Mouse (Mus musculus): ENCODE measurements around the gene Ube2o. TPM values are rescaled to one million over a fixed set of nuclear protein-coding genes. Genes with fewer than 3 reads are reported as not detected.

The Ube2o gene
- total RNA-seq (2014; fragmentation: Nextera tagmentation) (5.2 and 6.8 TPM in 2 replicates), total RNA-seq (2017) (5.4 and 6.6 TPM in 2 replicates)

DNA sequence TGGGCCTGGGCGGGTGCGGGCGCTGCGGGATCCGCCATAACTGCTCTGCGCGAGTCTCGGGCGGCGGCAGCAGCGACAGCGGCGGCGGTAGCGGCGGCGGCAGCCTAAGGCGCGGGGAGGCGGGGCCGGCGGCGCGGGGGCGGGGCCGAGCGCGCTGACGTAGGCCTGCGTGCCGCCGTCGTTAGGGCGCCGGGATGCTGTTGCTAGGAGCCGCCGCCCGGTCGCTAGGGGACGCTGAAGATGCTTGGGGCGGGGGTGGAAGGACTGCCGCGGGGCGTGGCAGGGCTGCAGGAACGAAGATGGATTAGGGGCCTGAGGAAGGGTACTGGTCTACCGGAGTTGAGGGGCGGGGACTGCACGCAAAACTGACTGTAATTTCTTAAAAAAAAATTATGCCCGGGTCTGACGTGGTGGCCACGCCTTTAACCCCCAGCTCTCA, at the start of gene Ube2o:
Gene Ube2o, minus strand, starts transcription at position 72 of the 439 bp plus-strand sequence.
- ATAC-seq (replicated peaks; ENCODE audit: poor library complexity, severe bottlenecking), result peak; percentile 97

DNA sequence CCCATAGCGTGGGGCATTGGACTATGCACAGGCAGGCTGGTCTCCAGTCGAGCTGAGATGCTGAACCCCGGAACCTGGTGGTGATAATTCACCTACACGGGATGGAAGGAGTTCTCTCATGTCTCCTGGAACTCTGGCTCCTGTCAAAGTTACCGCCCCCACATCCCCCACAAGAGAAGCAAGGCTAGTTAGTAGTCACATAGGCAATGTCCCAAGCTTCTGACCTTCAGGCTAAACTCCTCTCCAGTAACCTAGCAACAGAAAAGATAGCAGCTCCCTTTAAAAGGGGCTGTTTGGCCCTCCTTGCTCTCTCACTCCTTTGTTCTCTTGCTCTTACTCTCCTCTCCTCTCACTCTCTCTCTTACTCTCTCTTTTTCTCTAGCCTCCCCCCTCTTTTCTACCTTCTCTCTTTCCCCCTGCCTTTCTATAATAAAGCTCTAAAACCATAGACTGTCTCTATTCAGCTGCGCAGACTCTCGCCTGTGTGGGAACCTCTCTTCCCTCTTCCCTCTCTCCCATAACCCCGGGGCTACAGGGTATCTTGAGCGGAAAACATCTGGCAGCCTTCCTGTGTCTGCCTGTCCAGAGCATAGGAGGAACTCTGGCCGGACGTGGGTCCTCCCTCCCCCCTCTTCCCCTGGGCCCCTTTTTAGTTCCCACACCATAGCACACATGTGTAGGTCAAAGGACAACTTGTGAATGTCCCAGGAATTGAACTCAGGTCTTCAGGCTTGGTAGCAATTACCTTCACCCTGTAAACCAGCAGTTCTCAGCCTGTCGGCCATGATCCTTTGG, 49.1 kb upstream of the Ube2o start:
- no peak for ATAC-seq (replicated peaks; ENCODE audit: poor library complexity, severe bottlenecking)

DNA sequence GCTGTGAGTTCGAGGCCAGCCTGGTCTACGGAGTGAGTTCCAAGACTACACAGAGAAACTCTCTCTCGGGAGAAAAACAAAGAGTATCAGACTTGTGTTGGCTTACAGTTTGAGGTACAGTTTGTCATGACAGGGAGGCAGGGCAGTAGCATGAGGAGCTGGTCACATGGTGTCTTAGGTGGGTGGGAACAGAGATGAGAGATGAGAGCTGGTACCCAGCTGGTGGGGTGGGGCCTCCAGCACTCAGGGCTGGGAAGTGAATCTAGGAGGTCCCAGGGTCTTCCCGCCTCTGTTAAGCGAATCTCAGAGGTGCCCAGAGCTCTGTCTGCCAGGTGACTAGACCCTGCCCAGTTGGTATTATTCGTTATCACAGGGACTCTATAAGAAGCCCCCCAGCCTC, 48.2 kb upstream of the Ube2o start:
- ATAC-seq (replicated peaks; ENCODE audit: poor library complexity, severe bottlenecking), result no peak

DNA sequence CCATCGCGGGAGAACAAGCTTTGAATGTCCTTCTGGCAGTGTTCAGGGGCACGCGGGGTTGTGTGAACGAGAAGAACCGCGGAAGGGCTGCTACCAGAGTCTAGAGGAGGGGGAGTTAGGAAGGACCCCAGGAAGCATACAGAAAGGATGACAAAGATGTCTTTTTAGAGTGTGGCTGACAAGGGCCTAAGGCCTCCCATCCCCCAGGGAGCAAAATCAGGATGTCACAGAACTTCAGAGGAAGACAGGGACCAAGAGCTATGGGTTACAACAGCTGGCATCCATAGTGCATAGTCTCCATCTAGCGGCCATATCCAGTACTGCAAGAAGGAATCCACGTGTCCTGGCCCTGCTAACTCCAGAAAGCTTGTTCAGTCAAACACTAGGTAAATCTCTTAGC, 47.5 kb upstream of the Ube2o start:
- peak; percentile 49 for ATAC-seq (replicated peaks; ENCODE audit: poor library complexity, severe bottlenecking)

- no peak for ATAC-seq (replicated peaks; ENCODE audit: poor library complexity, severe bottlenecking)
Observed at GRCm38 (mm10) chr11:116627072-116628020, 46.1 kb upstream of the Ube2o start.

DNA sequence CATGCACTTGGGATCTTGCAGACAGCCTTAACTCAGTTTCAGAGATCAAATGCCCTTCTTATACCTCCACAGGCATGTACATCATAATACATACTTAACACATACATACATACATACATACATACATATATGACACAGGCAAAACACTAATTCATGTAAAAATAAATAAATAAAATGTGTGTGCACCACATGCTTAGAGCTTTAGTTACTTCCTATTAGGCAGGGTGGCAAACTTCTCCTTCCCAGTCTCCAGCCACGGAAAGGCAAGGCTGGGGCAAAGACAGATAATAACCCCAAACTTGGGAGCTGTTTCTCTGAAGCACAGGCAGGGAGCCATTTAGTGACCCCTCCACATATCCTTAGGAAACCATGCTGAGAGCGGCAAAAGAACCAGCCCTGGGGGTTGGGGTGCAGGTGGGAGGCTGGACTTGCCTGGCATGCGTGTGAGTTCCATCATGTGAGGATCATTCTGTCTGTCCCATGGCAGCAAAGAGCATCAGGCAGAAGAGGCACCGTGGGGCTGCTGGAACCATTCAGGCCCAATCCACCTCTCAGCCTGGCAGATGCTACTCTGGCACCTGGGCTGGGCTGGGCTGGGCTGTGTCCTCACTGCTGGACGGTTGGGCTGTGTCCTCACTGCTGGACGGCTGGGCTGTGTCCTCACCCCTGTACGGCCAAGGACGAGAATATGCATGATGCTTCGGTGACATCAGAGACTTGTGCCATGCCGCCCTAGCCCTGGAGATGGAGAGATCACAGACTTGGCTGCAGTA, 45.2 kb upstream of the Ube2o start, which contains the start of gene Rhbdf2:
Gene Rhbdf2, minus strand, starts transcription at position 721 of the 773 bp plus-strand sequence.
- ATAC-seq (replicated peaks; ENCODE audit: poor library complexity, severe bottlenecking), result no peak

- ATAC-seq (replicated peaks; ENCODE audit: poor library complexity, severe bottlenecking), result no peak
Observed at GRCm38 (mm10) chr11:116625081-116626000, 44.1 kb upstream of the Ube2o start.

GRCm38 (mm10) chr11:116624131-116624832, 43.0 kb upstream of the Ube2o start:
- ATAC-seq (replicated peaks; ENCODE audit: poor library complexity, severe bottlenecking), result peak; percentile 76

GRCm38 (mm10) chr11:116623281-116624124, 42.3 kb upstream of the Ube2o start:
- ATAC-seq (replicated peaks; ENCODE audit: poor library complexity, severe bottlenecking), result peak; percentile 25

GRCm38 (mm10) chr11:116621258-116621704, 40.0 kb upstream of the Ube2o start:
- no peak for ATAC-seq (replicated peaks; ENCODE audit: poor library complexity, severe bottlenecking)

- no peak for ATAC-seq (replicated peaks; ENCODE audit: poor library complexity, severe bottlenecking)
Observed at GRCm38 (mm10) chr11:116620559-116621253, 39.5 kb upstream of the Ube2o start.

DNA sequence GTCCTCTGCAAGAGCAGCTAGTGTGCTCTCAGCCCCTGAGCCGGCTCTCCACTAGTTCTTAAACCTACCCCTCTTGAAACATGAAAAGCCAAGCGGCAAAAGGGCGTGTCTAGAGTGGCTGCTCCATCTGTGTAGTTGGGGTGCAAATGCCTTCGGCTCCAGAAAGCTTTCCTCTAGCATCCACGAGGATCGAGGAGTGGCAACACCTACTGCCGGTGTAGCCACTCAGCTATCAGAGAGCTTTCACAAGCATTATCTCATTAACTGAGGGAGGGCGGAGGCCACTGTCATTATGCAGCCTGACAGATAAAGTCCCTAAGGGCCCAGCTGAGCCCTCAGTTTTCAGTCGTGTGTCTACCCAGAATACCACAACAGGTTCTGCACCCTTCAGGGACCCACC, 38.8 kb upstream of the Ube2o start:
- no peak for ATAC-seq (replicated peaks; ENCODE audit: poor library complexity, severe bottlenecking)

DNA sequence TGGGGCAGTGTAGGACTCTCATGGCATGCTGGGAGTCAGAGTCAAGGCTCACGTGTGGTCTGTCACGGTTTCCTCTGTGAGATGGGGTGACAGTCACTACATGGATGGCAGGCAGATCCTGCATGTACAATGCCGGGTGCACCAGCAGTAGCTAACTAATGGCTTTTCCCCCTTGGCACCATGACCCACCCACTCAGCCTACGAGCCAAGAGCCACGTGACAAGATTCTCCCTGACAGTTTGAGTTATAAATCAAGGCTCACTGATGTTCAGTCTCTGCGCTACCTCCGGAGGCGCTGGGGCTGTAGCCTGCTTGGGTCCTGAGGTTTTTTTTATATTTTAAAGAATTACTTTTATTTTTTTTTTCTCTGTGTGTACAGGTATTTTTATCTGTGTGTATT, 38.3 kb upstream of the Ube2o start:
- no peak for ATAC-seq (replicated peaks; ENCODE audit: poor library complexity, severe bottlenecking)

- no peak for ATAC-seq (replicated peaks; ENCODE audit: poor library complexity, severe bottlenecking)
Observed at GRCm38 (mm10) chr11:116619156-116619555, 37.9 kb upstream of the Ube2o start.

DNA sequence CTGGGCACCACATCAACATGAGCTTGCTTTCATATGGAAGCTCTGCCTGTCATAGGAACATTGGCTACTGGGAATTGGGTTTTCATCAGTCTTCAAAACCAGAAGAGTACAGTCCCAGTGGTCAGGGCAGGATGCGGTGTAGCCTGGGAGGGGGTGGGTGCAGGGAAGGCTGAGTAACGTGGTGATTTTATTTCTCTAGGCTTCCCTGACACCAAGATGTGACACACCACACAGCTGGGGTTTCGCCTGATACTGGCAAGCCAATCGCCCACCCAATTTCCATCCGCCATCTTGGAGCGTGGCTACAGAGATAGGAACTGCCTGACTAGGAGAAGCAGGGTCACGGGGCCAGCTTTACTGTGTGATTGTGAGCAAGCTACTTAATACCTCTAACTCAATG, 37.4 kb upstream of the Ube2o start:
- ATAC-seq (replicated peaks; ENCODE audit: poor library complexity, severe bottlenecking), result no peak

DNA sequence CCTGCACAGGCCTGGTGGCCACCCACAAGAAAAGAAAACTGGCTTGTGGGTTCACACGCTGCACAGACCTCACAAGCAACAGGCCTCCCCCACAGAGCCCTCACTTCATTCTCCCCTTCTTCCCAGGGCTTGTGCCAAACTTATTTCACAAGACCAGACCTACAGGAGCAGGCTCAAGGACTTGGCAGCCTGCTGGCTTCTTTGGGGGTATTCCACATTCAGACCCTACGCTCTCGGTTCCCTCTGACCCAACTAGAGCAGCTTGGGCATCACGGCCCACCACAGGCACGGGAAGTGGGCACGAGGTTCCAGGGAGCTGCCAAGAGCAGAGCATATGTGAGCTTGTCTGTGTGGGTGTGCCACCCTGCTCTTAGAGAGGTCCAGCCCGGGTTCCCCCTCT, 36.4 kb upstream of the Ube2o start:
- ATAC-seq (replicated peaks; ENCODE audit: poor library complexity, severe bottlenecking), result peak; percentile 45
